Comparison of ENCODE assay signal across 12 mouse cellular contexts in genomic region chr5:13125757-13126156, GRCm38 (mm10). TPM values are rescaled to one million over a fixed set of nuclear protein-coding genes. Genes with fewer than 3 reads are reported as not detected.
DNase-seq lines count a peak whose midpoint lies in the region; ATAC-seq lines count a peak whose summit lies in the region.
"Had no signal": no experiment of that assay in that cellular context is flagged by ENCODE, and none has a peak within 500 bp of the region (broad histone marks: within the 10 kb centered on the region; RNA-seq: fewer than 3 reads in every experiment).

No protein-coding gene starts in this region.

- H3K27me3 ChIP-seq in heart, embryonic 10.5 days (ENCODE audit: insufficient read depth, poor library complexity, severe bottlenecking): no peaks in the 10 kb centered on the region
- no peaks in the 10 kb centered on the region for H3K27me3 ChIP-seq in hindbrain, embryonic 13.5 days
- H3K27me3 ChIP-seq in midbrain, embryonic 16.5 days (ENCODE audit: control insufficient read depth, insufficient read depth, low read depth, low read length): no peaks in the 10 kb centered on the region

- no peak overlapping the region; the same call in 1 of the 2 replicates for H3K27ac ChIP-seq in heart, embryonic 10.5 days
- H3K27ac ChIP-seq in hindbrain, embryonic 13.5 days: no peak overlapping the region
- H3K27ac ChIP-seq in midbrain, embryonic 16.5 days (ENCODE audit: low read length): no peak overlapping the region
- H3K27ac ChIP-seq: macrophage had no signal

- H3K9me3 ChIP-seq in heart, embryonic 10.5 days: no peaks in the 10 kb centered on the region
- no peaks in the 10 kb centered on the region for H3K9me3 ChIP-seq in hindbrain, embryonic 13.5 days
- no peaks in the 10 kb centered on the region for H3K9me3 ChIP-seq in midbrain, embryonic 16.5 days (replicated peaks; ENCODE audit: control insufficient read depth, low read length, poor library complexity, severe bottlenecking)

- peak overlapping the region; percentile 34 for H3K4me2 ChIP-seq in hindbrain, embryonic 13.5 days
- H3K4me2 ChIP-seq in midbrain, embryonic 16.5 days (ENCODE audit: low read length): peak overlapping the region; percentile 37

- ATAC-seq in hindbrain, embryonic 13.5 days (ENCODE audit: low FRiP score): no peak
- peak; percentile 70 for ATAC-seq in midbrain, embryonic 16.5 days
- no peak for ATAC-seq in frontal cortex, adult (ENCODE audit: low TSS enrichment)

- no peak overlapping the region for H3K9ac ChIP-seq in hindbrain, embryonic 13.5 days
- H3K9ac ChIP-seq in midbrain, embryonic 16.5 days (ENCODE audit: low read depth, low read length): no peak overlapping the region

- no peak for DNase-seq in heart, embryonic 10.5 days (ENCODE audit: low spot score)
- no peak for DNase-seq in heart, adult 8-10 months (ENCODE audit: low spot score)
- peak; percentile 11 for DNase-seq in Muller cell, postnatal 12 days (ENCODE audit: inconsistent ontology term)
- DNase-seq in ovary, postnatal 14 days (ENCODE audit: low spot score): no peak
- DNase-seq in layer of hippocampus, postnatal 10 days (ENCODE audit: low spot score in 2 of 2): no peak
- DNase-seq: cerebellum, adult 11-12 months; heart, postnatal 4 days; right cerebral cortex, adult 18-20 months had no signal

- 0 out of 2 replicates have a peak overlapping the region, but pooled peaks have one; percentile 9 for H3K4me3 ChIP-seq in heart, embryonic 10.5 days
- H3K4me3 ChIP-seq in hindbrain, embryonic 13.5 days: no peak overlapping the region
- peak overlapping the region; percentile 0; the same call in 1 of the 2 replicates for H3K4me3 ChIP-seq in midbrain, embryonic 16.5 days (ENCODE audit: low read depth, low read length)

- WGBS in heart, embryonic 10.5 days: 75% methylated on average over 9 of the region's 9 CpGs
- WGBS in hindbrain, embryonic 13.5 days: 69% methylated on average over 9 of the region's 9 CpGs
- 60% methylated on average over 9 of the region's 9 CpGs for WGBS in midbrain, embryonic 16.5 days

- no peaks in the 10 kb centered on the region for H3K36me3 ChIP-seq in heart, embryonic 10.5 days
- no peaks in the 10 kb centered on the region for H3K36me3 ChIP-seq in hindbrain, embryonic 13.5 days
- no peaks in the 10 kb centered on the region for H3K36me3 ChIP-seq in midbrain, embryonic 16.5 days (ENCODE audit: control insufficient read depth, insufficient read depth, low read length)

- H3K4me1 ChIP-seq in heart, embryonic 10.5 days: no peaks in the 10 kb centered on the region
- H3K4me1 ChIP-seq in hindbrain, embryonic 13.5 days (replicated peaks): peaks cover 9% of the 10 kb centered on the region; the same call in 1 of the 2 replicates
- H3K4me1 ChIP-seq in midbrain, embryonic 16.5 days (ENCODE audit: control insufficient read depth, insufficient read depth, low read length): no peaks in the 10 kb centered on the region

RNA-seq across cellular contexts. Expression of gene Sema3a, which starts 0.5 kb away (rescaled TPM):
- polyA plus RNA-seq in heart, embryonic 10.5 days (2016; fragmentation: Nextera tagmentation; extraction: Ambion mirVana): 28.2 and 33.6 TPM in 2 replicates
- total RNA-seq in heart, adult 8-10 months (2022): 1 to 10 TPM; 1.4 to 2.2 (median 1.9) TPM
- 17.5 and 19.9 TPM in 2 replicates for polyA plus RNA-seq in hindbrain, embryonic 13.5 days (2015; fragmentation: Nextera tagmentation; extraction: Ambion mirVana)
- polyA plus RNA-seq in midbrain, embryonic 16.5 days (2015; fragmentation: Nextera tagmentation; extraction: Ambion mirVana): 7.2 and 7.4 TPM in 2 replicates
- 1 to 10 TPM; 4.6 to 4.8 TPM for total RNA-seq in layer of hippocampus, postnatal 10 days (2021)
- polyA plus RNA-seq: macrophage had no signal
